Mouse (Mus musculus) CH12.LX (cell line): ENCODE measurements at regions not wholly inside any gene's neighbourhood (a gene's known extent, or its start where the extent isn't known, plus 50 kb on each side); places are given as distances from the start of the nearest gene placed in this dataset.

ENCODE experiments used
- DNase-seq: peaks from one replicate; pipeline ENCODE4 v3.0.0-alpha.2; 2013; ENCODE audit errors: extremely low read depth
- H3K27ac ChIP-seq: 2 replicates; pipeline ENCODE4 v1.5.1; 2012; ENCODE audit warnings: low read depth, mild to moderate bottlenecking, control low read depth, moderate library complexity; ENCODE audit not compliant: insufficient read depth
- H3K27me3 ChIP-seq: replicated peaks from 2 replicates; pipeline ENCODE3; 2012; ENCODE audit warnings: inconsistent platforms
- H3K36me3 ChIP-seq, 2 experiments: replicated peaks in 1 of 2; 2 replicates each; pipeline versions ENCODE3 to v1.6.1; 2012; ENCODE audit warnings: inconsistent platforms in 1 of 2, low read length in 1 of 2, mild to moderate bottlenecking in 1 of 2, mixed read lengths in 1 of 2, moderate library complexity in 1 of 2; ENCODE audit not compliant: control insufficient read depth in 1 of 2, insufficient read depth in 1 of 2
- H3K4me1 ChIP-seq, 2 experiments: 2 replicates each; pipeline ENCODE4 v1.6.1; 2012; ENCODE audit warnings: inconsistent platforms in 1 of 2, moderate library complexity in 1 of 2; ENCODE audit not compliant: insufficient read depth in 2 of 2, control insufficient read depth in 1 of 2
- H3K4me2 ChIP-seq: 2 replicates; pipeline ENCODE4 v1.6.1; 2012; ENCODE audit warnings: low read depth, mild to moderate bottlenecking, control low read depth; ENCODE audit not compliant: poor library complexity, insufficient read depth, severe bottlenecking
- H3K4me3 ChIP-seq, 3 experiments: fragments of 150-350 bp in 1 of 3; sonication (generic) in 1 of 3; replicated peaks in 1 of 3; 2 replicates each; pipeline versions ENCODE3 to v1.5.1; 2011 to 2012; ENCODE audit warnings: low read depth in 2 of 3, low read length in 2 of 3, mild to moderate bottlenecking in 2 of 3, moderate library complexity in 2 of 3, control low read depth in 1 of 3, improper control_type of control experiment in 1 of 3, inconsistent platforms in 1 of 3, mixed read lengths in 1 of 3; ENCODE audit not compliant: poor library complexity in 1 of 3
- H3K79me2 ChIP-seq: replicated peaks from 2 replicates; pipeline ENCODE4 v1.6.1; 2012; ENCODE audit warnings: mild to moderate bottlenecking, moderate library complexity; ENCODE audit not compliant: control insufficient read depth, poor library complexity, insufficient read depth, severe bottlenecking; ENCODE audit errors: extremely low read depth
- H3K9ac ChIP-seq: 2 replicates; pipeline ENCODE4 v1.6.1; 2012; ENCODE audit warnings: low read depth, mild to moderate bottlenecking, control low read depth, moderate library complexity; ENCODE audit not compliant: insufficient read depth
- H3K9me3 ChIP-seq: replicated peaks from 2 replicates; pipeline ENCODE3; 2012; ENCODE audit warnings: low read length, inconsistent platforms, mixed read lengths
- ELF1 ChIP-seq: IDR thresholded peaks from 2 replicates; pipeline ENCODE4 v1.6.1; 2014; ENCODE audit warnings: low read depth, mild to moderate bottlenecking, inconsistent platforms, low read length, improper control_type of control experiment
- HCFC1 ChIP-seq: IDR thresholded peaks from 2 replicates; pipeline ENCODE4 v1.6.1; 2012; ENCODE audit warnings: low read depth, mild to moderate bottlenecking, inconsistent platforms, low read length, improper control_type of control experiment
- JUND ChIP-seq: conservative IDR thresholded peaks from 2 replicates; pipeline ENCODE4 v1.6.1; 2011; ENCODE audit warnings: low read depth, low read length, improper control_type of control experiment
- MXI1 ChIP-seq: IDR thresholded peaks from 2 replicates; pipeline ENCODE4 v1.6.1; 2011; ENCODE audit warnings: mild to moderate bottlenecking, low read depth, low read length, improper control_type of control experiment
- TBP ChIP-seq: conservative IDR thresholded peaks from 2 replicates; pipeline ENCODE4 v1.6.1; 2011; ENCODE audit warnings: low read depth, low read length, improper control_type of control experiment
- USF1 ChIP-seq: IDR thresholded peaks from 2 replicates; pipeline ENCODE4 v1.6.1; 2014; ENCODE audit warnings: low read depth, mild to moderate bottlenecking, inconsistent platforms, low read length, improper control_type of control experiment
- dilution Hi-C: fragments of 300-500 bp; cut with MboI; formaldehyde crosslinking; loops from 2 replicates; pipeline ENCODE4 v1.14.3; 2020; ENCODE audit warnings: low sequenced_read_pairs; ENCODE audit not compliant: extremely low pct_unique_long_range_greater_than_20kb, extremely low pct_ligation_motif_present
- in situ Hi-C: fragments of 300-500 bp; cut with MboI; formaldehyde crosslinking; loops from 3 replicates; pipeline ENCODE4 v1.14.3; 2019; ENCODE audit warnings: low sequenced_read_pairs, low pct_ligation_motif_present, low pct_unique_long_range_greater_than_20kb, mixed read lengths

DNA sequence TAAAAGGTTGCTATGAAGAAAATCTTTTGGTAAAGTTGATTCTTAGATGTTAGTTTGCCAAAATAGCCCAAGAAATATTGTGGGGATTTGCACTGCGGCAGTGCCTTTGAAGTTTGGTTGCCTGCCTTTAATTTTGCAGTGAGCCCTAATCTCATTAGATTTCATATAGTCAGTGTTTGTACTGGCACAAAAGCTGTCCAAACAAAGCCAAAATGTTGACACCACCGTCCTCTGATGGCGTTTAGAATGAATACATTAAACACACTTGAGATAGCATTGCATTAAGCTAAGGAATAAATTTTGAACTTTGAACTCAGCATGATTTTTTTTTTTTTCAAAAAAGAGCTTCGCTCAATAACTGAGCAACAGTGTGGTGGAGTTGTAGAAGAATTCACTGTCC is 51.9 kb upstream of the Gm5148 start:
- in situ Hi-C loops (no loop called here), dilution Hi-C loops (no loop called here)
- Histone ChIP-seq H3K4me3 (no peak overlapping the region), H3K4me2 (no peak overlapping the region), H3K4me1 (no peaks in the 10 kb centered on the region), H3K79me2 (no peaks in the 10 kb centered on the region), H3K27me3 (no peaks in the 10 kb centered on the region), H3K27ac (no peak overlapping the region), H3K36me3 (no peaks in the 10 kb centered on the region)
- DNase-seq = no peak
- no peak for TF ChIP-seq HCFC1
- no peak for TF ChIP-seq JUND
- TF ChIP-seq USF1 = no peak
- TF ChIP-seq TBP = no peak
- TF ChIP-seq ELF1 = no peak
- TF ChIP-seq MXI1 = no peak
- TF ChIP-seq, all 38 proteins: peak for 0
- Histone ChIP-seq H3K9me3 (no peaks in the 10 kb centered on the region), H3K9ac (no peak overlapping the region)
